Mouse (Mus musculus): ENCODE data around the gene Pcif1. TPM values are rescaled to one million over a fixed set of nuclear protein-coding genes. Genes with fewer than 3 reads are reported as not detected.
"Not testable (repeated sequence)": the region's sequence is repeated elsewhere in the genome, so short reads cannot be mapped to it uniquely, and the experiment has no call there.

The Pcif1 gene
- polyA plus RNA-seq, 1 experiment from 2014 or later, result 69.6 TPM

- Histone ChIP-seq H3K9me3 (replicated peaks; ENCODE audit: control insufficient read depth, low read length) (no peaks in the 10 kb centered on the region), H3K27ac (ENCODE audit: low read length) (no peak overlapping the region), H3K27me3 (ENCODE audit: control insufficient read depth, insufficient read depth, low read length) (no peaks in the 10 kb centered on the region), H3K4me2 (ENCODE audit: low read depth, low read length) (no peak overlapping the region), H3K36me3 (ENCODE audit: control insufficient read depth, insufficient read depth, low read length) (peaks cover 7% of the 10 kb centered on the region; the same call in 1 of the 2 replicates), H3K9ac (ENCODE audit: low read length) (no peak overlapping the region), H3K4me3 (replicated peaks; ENCODE audit: low read length) (no peak overlapping the region), H3K4me1 (ENCODE audit: control insufficient read depth, insufficient read depth, low read length) (no peaks in the 10 kb centered on the region)
- no peak for ATAC-seq (ENCODE audit: insufficient read depth, low FRiP score)
- 74% methylated on average over 8 of the region's 8 CpGs for WGBS
Observed at GRCm38 (mm10) chr2:164850061-164850460, 29.0 kb upstream of the Pcif1 start.

- not testable (repeated sequence) for H3K27ac ChIP-seq (ENCODE audit: low read length); H3K4me2 ChIP-seq (ENCODE audit: low read depth, low read length); H3K4me3 ChIP-seq (replicated peaks; ENCODE audit: low read length); H3K27me3 ChIP-seq (ENCODE audit: control insufficient read depth, insufficient read depth, low read length); ATAC-seq (ENCODE audit: insufficient read depth, low FRiP score); H3K9ac ChIP-seq (ENCODE audit: low read length); H3K9me3 ChIP-seq (replicated peaks; ENCODE audit: control insufficient read depth, low read length); H3K36me3 ChIP-seq (ENCODE audit: control insufficient read depth, insufficient read depth, low read length)
- WGBS, result 76% methylated on average over 5 of the region's 5 CpGs
- H3K4me1 ChIP-seq (ENCODE audit: control insufficient read depth, insufficient read depth, low read length), result peaks cover 16% of the 10 kb centered on the region
Observed at GRCm38 (mm10) chr2:164855572-164855971, 23.5 kb upstream of the Pcif1 start.

GRCm38 (mm10) chr2:164856309-164857100 is 22.6 kb upstream of the Pcif1 start:
- Histone ChIP-seq H3K27me3 (ENCODE audit: control insufficient read depth, insufficient read depth, low read length) (peaks cover 4% of the 10 kb centered on the region; the same call in 1 of the 2 replicates), H3K4me3 (replicated peaks; ENCODE audit: low read length) (peak overlapping the region; percentile 53), H3K9ac (ENCODE audit: low read length) (peak overlapping the region; percentile 66), H3K4me1 (ENCODE audit: control insufficient read depth, insufficient read depth, low read length) (peaks cover 20% of the 10 kb centered on the region), H3K9me3 (replicated peaks; ENCODE audit: control insufficient read depth, low read length) (no peaks in the 10 kb centered on the region), H3K4me2 (ENCODE audit: low read depth, low read length) (peak overlapping the region; percentile 86), H3K27ac (ENCODE audit: low read length) (peak overlapping the region; percentile 43; the same call in 1 of the 2 replicates), H3K36me3 (ENCODE audit: control insufficient read depth, insufficient read depth, low read length) (no peaks in the 10 kb centered on the region; the same call in 1 of the 2 replicates)
- ATAC-seq (ENCODE audit: insufficient read depth, low FRiP score), result no peak
- WGBS, result 3% methylated on average over 42 of the region's 42 CpGs

- no peaks in the 10 kb centered on the region for H3K9me3 ChIP-seq (replicated peaks; ENCODE audit: control insufficient read depth, low read length)
- H3K4me3 ChIP-seq (replicated peaks; ENCODE audit: low read length), result peak within 1 kb of the TSS; percentile 53
- H3K4me1 ChIP-seq (ENCODE audit: control insufficient read depth, insufficient read depth, low read length), result peaks cover 24% of the 10 kb centered on the region
- WGBS, result under 1% methylated on average over 47 of the region's 47 CpGs
- peak within 1 kb of the TSS; percentile 79 for H3K27ac ChIP-seq (ENCODE audit: low read length)
- H3K9ac ChIP-seq (ENCODE audit: low read length), result peak within 1 kb of the TSS; percentile 66
- peaks cover 4% of the 10 kb centered on the region; the same call in 1 of the 2 replicates for H3K27me3 ChIP-seq (ENCODE audit: control insufficient read depth, insufficient read depth, low read length)
- ATAC-seq (ENCODE audit: insufficient read depth, low FRiP score), result peak; percentile 54; the same call in 1 of the 2 replicates
- no peaks in the 10 kb centered on the region; the same call in 1 of the 2 replicates for H3K36me3 ChIP-seq (ENCODE audit: control insufficient read depth, insufficient read depth, low read length)
- H3K4me2 ChIP-seq (ENCODE audit: low read depth, low read length), result peak within 1 kb of the TSS; percentile 86
Observed at GRCm38 (mm10) chr2:164857101-164857821, 21.8 kb upstream of the Pcif1 start, which contains the start of gene Pltp. Gene Pltp (minus strand): TSS chr2:164857711.

GRCm38 (mm10) chr2:164857842-164858553 is 21.1 kb upstream of the Pcif1 start:
- WGBS, result 15% methylated on average over 19 of the region's 19 CpGs
- Histone ChIP-seq H3K4me1 (ENCODE audit: control insufficient read depth, insufficient read depth, low read length) (peaks cover 28% of the 10 kb centered on the region), H3K27ac (ENCODE audit: low read length) (peak overlapping the region; percentile 79; the same call in 1 of the 2 replicates), H3K36me3 (ENCODE audit: control insufficient read depth, insufficient read depth, low read length) (no peaks in the 10 kb centered on the region), H3K27me3 (ENCODE audit: control insufficient read depth, insufficient read depth, low read length) (peaks cover 4% of the 10 kb centered on the region; the same call in 1 of the 2 replicates), H3K4me2 (ENCODE audit: low read depth, low read length) (peak overlapping the region; percentile 86), H3K9ac (ENCODE audit: low read length) (peak overlapping the region; percentile 66), H3K4me3 (replicated peaks; ENCODE audit: low read length) (peak overlapping the region; percentile 53), H3K9me3 (replicated peaks; ENCODE audit: control insufficient read depth, low read length) (no peaks in the 10 kb centered on the region)
- ATAC-seq (ENCODE audit: insufficient read depth, low FRiP score), result no peak

- Histone ChIP-seq H3K4me1 (ENCODE audit: control insufficient read depth, insufficient read depth, low read length) (peaks cover 28% of the 10 kb centered on the region), H3K27me3 (ENCODE audit: control insufficient read depth, insufficient read depth, low read length) (peaks cover 4% of the 10 kb centered on the region; the same call in 1 of the 2 replicates), H3K27ac (ENCODE audit: low read length) (no peak overlapping the region), H3K4me2 (ENCODE audit: low read depth, low read length) (no peak overlapping the region), H3K36me3 (ENCODE audit: control insufficient read depth, insufficient read depth, low read length) (no peaks in the 10 kb centered on the region), H3K4me3 (replicated peaks; ENCODE audit: low read length) (no peak overlapping the region), H3K9ac (ENCODE audit: low read length) (no peak overlapping the region), H3K9me3 (replicated peaks; ENCODE audit: control insufficient read depth, low read length) (no peaks in the 10 kb centered on the region)
- no peak for ATAC-seq (ENCODE audit: insufficient read depth, low FRiP score)
- 58% methylated on average over 2 of the region's 2 CpGs for WGBS
Observed at GRCm38 (mm10) chr2:164859155-164859554, 19.9 kb upstream of the Pcif1 start.

GRCm38 (mm10) chr2:164859640-164860432 is 19.3 kb upstream of the Pcif1 start:
- ATAC-seq (ENCODE audit: insufficient read depth, low FRiP score), result no peak
- peaks cover 4% of the 10 kb centered on the region; the same call in 1 of the 2 replicates for H3K27me3 ChIP-seq (ENCODE audit: control insufficient read depth, insufficient read depth, low read length)
- H3K9ac ChIP-seq (ENCODE audit: low read length), result no peak overlapping the region
- 56% methylated on average over 9 of the region's 9 CpGs for WGBS
- H3K36me3 ChIP-seq (ENCODE audit: control insufficient read depth, insufficient read depth, low read length), result no peaks in the 10 kb centered on the region
- H3K4me3 ChIP-seq (replicated peaks; ENCODE audit: low read length), result no peak overlapping the region
- H3K9me3 ChIP-seq (replicated peaks; ENCODE audit: control insufficient read depth, low read length), result no peaks in the 10 kb centered on the region
- no peak overlapping the region for H3K4me2 ChIP-seq (ENCODE audit: low read depth, low read length)
- 0 out of 2 replicates have a peak overlapping the region, but pooled peaks have one; percentile 9 for H3K27ac ChIP-seq (ENCODE audit: low read length)
- peaks cover 28% of the 10 kb centered on the region for H3K4me1 ChIP-seq (ENCODE audit: control insufficient read depth, insufficient read depth, low read length)

- Histone ChIP-seq H3K9me3 (replicated peaks; ENCODE audit: control insufficient read depth, low read length) (no peaks in the 10 kb centered on the region), H3K36me3 (ENCODE audit: control insufficient read depth, insufficient read depth, low read length) (no peaks in the 10 kb centered on the region), H3K27me3 (ENCODE audit: control insufficient read depth, insufficient read depth, low read length) (peaks cover 4% of the 10 kb centered on the region; the same call in 1 of the 2 replicates), H3K27ac (ENCODE audit: low read length) (peak overlapping the region; percentile 81; the same call in 1 of the 2 replicates), H3K9ac (ENCODE audit: low read length) (no peak overlapping the region), H3K4me1 (ENCODE audit: control insufficient read depth, insufficient read depth, low read length) (peaks cover 26% of the 10 kb centered on the region), H3K4me3 (replicated peaks; ENCODE audit: low read length) (no peak overlapping the region), H3K4me2 (ENCODE audit: low read depth, low read length) (no peak overlapping the region)
- WGBS, result 59% methylated on average over 4 of the region's 4 CpGs
- no peak for ATAC-seq (ENCODE audit: insufficient read depth, low FRiP score)
Observed at GRCm38 (mm10) chr2:164861094-164861493, 18.0 kb upstream of the Pcif1 start.

Data from stomach, embryonic 16.5 days (tissue).